Mouse (Mus musculus) ES-Bruce4 (cell line): Measurements from ENCODE around the gene Cops2. TPM values are rescaled to one million over a fixed set of nuclear protein-coding genes. Genes with fewer than 3 reads are reported as not detected.

Experiments
- H3K27ac ChIP-seq: 2 replicates; pipeline ENCODE4 v1.5.1; 2012; ENCODE audit warnings: low read length, inconsistent platforms; ENCODE audit not compliant: insufficient read depth
- H3K27me3 ChIP-seq: 2 replicates; pipeline ENCODE4 v1.6.1; 2012; ENCODE audit warnings: mild to moderate bottlenecking, low read length, inconsistent platforms; ENCODE audit not compliant: control insufficient read depth, poor library complexity, insufficient read depth, severe bottlenecking
- H3K36me3 ChIP-seq: 2 replicates; pipeline ENCODE4 v1.6.1; 2012; ENCODE audit warnings: inconsistent platforms, mild to moderate bottlenecking, low read length, moderate library complexity; ENCODE audit not compliant: control insufficient read depth, poor library complexity, insufficient read depth, severe bottlenecking
- H3K4me1 ChIP-seq: one replicate; pipeline ENCODE4 v1.8.1; 2011; ENCODE audit warnings: low read length; ENCODE audit not compliant: control insufficient read depth, insufficient read depth
- H3K4me3 ChIP-seq: 2 replicates; pipeline ENCODE4 v1.5.1; 2011; ENCODE audit warnings: low read depth, mild to moderate bottlenecking, low read length
- H3K9ac ChIP-seq: 2 replicates; pipeline ENCODE4 v1.6.1; 2012; ENCODE audit warnings: low read depth, mild to moderate bottlenecking, inconsistent platforms; ENCODE audit not compliant: poor library complexity, severe bottlenecking
- H3K9me3 ChIP-seq: replicated peaks from 2 replicates; pipeline ENCODE4 v1.6.1; 2012; ENCODE audit warnings: mild to moderate bottlenecking, low read length, inconsistent platforms; ENCODE audit not compliant: control insufficient read depth, poor library complexity, insufficient read depth, severe bottlenecking
- CTCF ChIP-seq: IDR thresholded peaks from one replicate; pipeline ENCODE4 v1.8.1; 2011; ENCODE audit warnings: low read depth, low read length
- EP300 ChIP-seq: IDR thresholded peaks from 2 replicates; pipeline ENCODE4 v1.6.1; 2011; ENCODE audit warnings: low read depth, low read length; ENCODE audit not compliant: insufficient read depth
- POLR2A ChIP-seq: IDR thresholded peaks from one replicate; pipeline ENCODE4 v1.8.1; 2011; ENCODE audit warnings: low read length; ENCODE audit not compliant: insufficient read depth
- polyA plus RNA-seq: library from polyadenylated mRNA; stranded (reverse); fragments of >200 nt; gene quantifications from 2 replicates; pipeline ENCODE4 v1.2.4, GENCODE M21; 2011; ENCODE audit warnings: low read depth; ENCODE audit not compliant: missing spikeins, insufficient read depth, insufficient read length

Cops2 gene
- polyA plus RNA-seq, 1 experiment: 233 TPM

GRCm38 (mm10) chr2:125782719-125783109, 76.2 kb downstream of the Cops2 start, which contains the start of gene Secisbp2l:
Gene Secisbp2l, minus strand, starts transcription at chr2:125782870.
- Histone ChIP-seq H3K4me1 (no peaks in the 10 kb centered on the region), H3K9me3 (no peaks in the 10 kb centered on the region), H3K27ac (no peak within 1 kb of the TSS), H3K36me3 (no peaks in the 10 kb centered on the region; the same call in 1 of the 2 replicates), H3K4me3 (peak within 1 kb of the TSS; percentile 97), H3K27me3 (no peaks in the 10 kb centered on the region), H3K9ac (peak within 1 kb of the TSS; percentile 99)
- TF ChIP-seq EP300 (no peak), CTCF (no peak), POLR2A (peak; percentile 63)

- H3K27ac ChIP-seq: no peak overlapping the region
- peak overlapping the region; percentile 97 for H3K4me3 ChIP-seq
- TF ChIP-seq CTCF (no peak), EP300 (no peak), POLR2A (no peak)
- H3K4me1 ChIP-seq: no peaks in the 10 kb centered on the region
- H3K9me3 ChIP-seq: no peaks in the 10 kb centered on the region
- no peaks in the 10 kb centered on the region; the same call in 1 of the 2 replicates for H3K36me3 ChIP-seq
- H3K27me3 ChIP-seq: no peaks in the 10 kb centered on the region
- peak overlapping the region; percentile 99 for H3K9ac ChIP-seq
These were observed 76.8 kb downstream of the Cops2 start for GRCm38 (mm10) chr2:125781978-125782718.

DNA sequence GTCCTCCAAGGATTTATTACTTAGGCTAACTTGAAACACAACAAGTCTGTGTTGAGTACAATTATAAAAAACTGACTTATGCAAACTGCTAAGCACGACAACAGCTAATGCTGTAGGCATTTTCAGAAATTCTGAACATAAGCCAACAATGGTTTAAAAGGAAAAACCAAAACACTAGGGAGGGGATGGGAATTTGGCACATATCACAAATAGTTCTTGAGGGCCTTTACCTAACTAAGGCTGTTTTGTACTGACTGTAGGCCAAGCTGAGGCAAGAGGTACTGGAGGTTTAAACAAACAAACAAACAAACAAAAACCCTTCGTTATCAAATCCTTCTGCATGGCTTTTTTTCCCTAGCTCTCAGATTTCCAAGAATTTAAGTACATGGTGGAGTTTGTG, 77.9 kb downstream of the Cops2 start:
- no peak for TF ChIP-seq CTCF
- TF ChIP-seq POLR2A: no peak
- no peak for TF ChIP-seq EP300
- H3K27ac ChIP-seq: no peak overlapping the region
- no peaks in the 10 kb centered on the region for H3K9me3 ChIP-seq
- no peaks in the 10 kb centered on the region; the same call in 1 of the 2 replicates for H3K36me3 ChIP-seq
- no peaks in the 10 kb centered on the region for H3K4me1 ChIP-seq
- no peaks in the 10 kb centered on the region for H3K27me3 ChIP-seq
- no peak overlapping the region for H3K4me3 ChIP-seq
- no peak overlapping the region for H3K9ac ChIP-seq

Other genes starting within 250 kb of the Cops2 start
- 9.2 and 9.7 TPM in 2 replicates for gene Cep152, start 234.0 kb downstream of the Cops2 start, polyA plus RNA-seq
- 14.7 and 15.2 TPM in 2 replicates for gene Eid1, start 186.0 kb downstream of the Cops2 start, polyA plus RNA-seq
- 0.32 and 0.42 TPM in 2 replicates for gene Shc4, start 135.0 kb downstream of the Cops2 start, polyA plus RNA-seq
- gene Secisbp2l, start 76.3 kb downstream of the Cops2 start, polyA plus RNA-seq: 20.8 and 21.4 TPM in 2 replicates
- 19.0 and 21.4 TPM in 2 replicates for gene Galk2, start within 50 bp of the Cops2 start, polyA plus RNA-seq
- 0.34 TPM in 1 of 2 replicates, not detected in the other for gene Fgf7, start 175.5 kb upstream of the Cops2 start, polyA plus RNA-seq